Mouse (Mus musculus) lung, postnatal 4 days (tissue): ENCODE results near the gene Wdr61.

Source experiments
- DNase-seq, 2 experiments: peaks; one replicate each; pipeline ENCODE4 v3.0.0; 2021

Wdr61 gene

GRCm38 (mm10) chr9:54676531-54676986 lies 57.8 kb downstream of the Wdr61 start:
- DNase-seq, result peak; percentile 63 to 80

- DNase-seq, result peak; percentile 43 to 67
Measured at GRCm38 (mm10) chr9:54673887-54674286, 60.4 kb downstream of the Wdr61 start.

- DNase-seq, result no peak
Measured at GRCm38 (mm10) chr9:54671962-54672361, 62.4 kb downstream of the Wdr61 start.

GRCm38 (mm10) chr9:54668455-54668854 lies 65.9 kb downstream of the Wdr61 start:
- DNase-seq, result no peak

- DNase-seq, result no peak
Measured at GRCm38 (mm10) chr9:54666116-54666515, 68.2 kb downstream of the Wdr61 start.
